Mouse (Mus musculus): ENCODE results near the gene Gm14139.
"Not testable (repeated sequence)": the region's sequence is repeated elsewhere in the genome, so short reads cannot be mapped to it uniquely, and the experiment has no call there.

DNA sequence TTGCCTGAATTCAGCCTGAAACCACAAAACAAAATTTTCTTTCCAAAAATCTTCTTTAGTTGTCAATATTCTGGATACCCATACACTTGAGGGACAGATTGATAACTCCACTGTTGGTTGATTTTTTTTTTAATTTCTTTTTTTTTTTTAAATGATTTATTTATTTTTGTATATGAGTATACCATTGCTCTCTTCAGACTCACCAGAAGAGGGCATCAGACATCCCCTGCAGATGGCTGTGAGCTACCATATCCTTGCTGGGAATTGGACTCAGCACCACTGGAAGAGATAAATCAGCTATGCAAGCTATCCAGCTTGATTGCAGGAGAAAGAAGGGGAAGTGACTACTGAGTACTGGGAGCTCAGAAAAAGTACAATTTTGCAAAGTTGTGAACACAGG lies 509 bp upstream of the Gm14139 start:
- not testable (repeated sequence) for TF ChIP-seq CTCF (IDR thresholded peaks at IDR 0.05; ENCODE audit: insufficient read depth, low read length); POLR2A (IDR thresholded peaks at IDR 0.05; ENCODE audit: borderline replicate concordance, extremely low read depth, low read depth, low read length)

All from lung, adult 2 months (tissue).